Mouse (Mus musculus): ENCODE data around the gene Hs6st3. TPM values are rescaled to one million over a fixed set of nuclear protein-coding genes. Genes with fewer than 3 reads are reported as not detected.
"Not testable (repeated sequence)": the region's sequence is repeated elsewhere in the genome, so short reads cannot be mapped to it uniquely, and the experiment has no call there.

Hs6st3 gene
- polyA plus RNA-seq, 1 experiment from 2014 or later = 1.3 TPM

DNA sequence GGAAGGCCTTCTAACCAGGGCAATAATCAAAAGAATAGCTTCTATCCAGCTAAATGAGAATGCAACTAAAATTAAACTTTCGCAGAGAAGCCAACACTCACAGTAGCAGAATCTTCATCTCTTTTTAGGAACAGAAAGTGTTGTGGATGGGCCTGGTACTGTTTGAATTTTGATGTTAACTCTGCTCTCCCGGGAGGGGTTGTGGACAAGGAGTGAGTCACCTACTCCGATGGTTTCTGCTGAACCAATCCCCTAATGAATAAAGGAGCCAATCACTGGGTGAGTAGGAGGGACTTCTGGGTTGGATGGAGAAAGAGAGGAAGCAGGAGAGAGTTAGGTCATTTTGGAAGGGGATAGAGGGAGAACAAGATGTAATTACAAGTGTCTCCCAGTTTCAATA lies 117.3 kb downstream of the Hs6st3 start:
- no peaks in the 10 kb centered on the region for H3K9me3 ChIP-seq
- 75% methylated on average over 3 of the region's 3 CpGs for WGBS
- no peak overlapping the region for H3K4me2 ChIP-seq (replicated peaks)
- ATAC-seq = no peak
- no peaks in the 10 kb centered on the region for H3K36me3 ChIP-seq
- no peak overlapping the region for H3K4me3 ChIP-seq (replicated peaks)
- H3K9ac ChIP-seq (replicated peaks) = no peak overlapping the region
- H3K4me1 ChIP-seq (replicated peaks) = no peaks in the 10 kb centered on the region
- no peaks in the 10 kb centered on the region for H3K27me3 ChIP-seq
- H3K27ac ChIP-seq = no peak overlapping the region

GRCm38 (mm10) chr14:119257072-119257471 lies 118.9 kb downstream of the Hs6st3 start:
- Histone ChIP-seq H3K27me3 (no peaks in the 10 kb centered on the region), H3K36me3 (no peaks in the 10 kb centered on the region), H3K9ac (replicated peaks) (no peak overlapping the region), H3K4me3 (replicated peaks) (no peak overlapping the region), H3K4me2 (replicated peaks) (no peak overlapping the region), H3K9me3 (no peaks in the 10 kb centered on the region), H3K4me1 (replicated peaks) (no peaks in the 10 kb centered on the region), H3K27ac (no peak overlapping the region)
- no peak for ATAC-seq
- 89% methylated on average over 7 of the region's 7 CpGs for WGBS

- 74% methylated on average over 14 of the region's 14 CpGs for WGBS
- H3K4me1 ChIP-seq (replicated peaks) = no peaks in the 10 kb centered on the region
- 0 out of 2 replicates have a peak overlapping the region, but pooled peaks have one; percentile 30 for H3K27ac ChIP-seq
- ATAC-seq = no peak; the same call in 1 of the 2 replicates
- no peaks in the 10 kb centered on the region for H3K27me3 ChIP-seq
- no peak overlapping the region for H3K4me3 ChIP-seq (replicated peaks)
- H3K4me2 ChIP-seq (replicated peaks) = no peak overlapping the region
- H3K9ac ChIP-seq (replicated peaks) = no peak overlapping the region
- H3K36me3 ChIP-seq = no peaks in the 10 kb centered on the region
- H3K9me3 ChIP-seq = no peaks in the 10 kb centered on the region
Observed at GRCm38 (mm10) chr14:119260176-119260962, 122.2 kb downstream of the Hs6st3 start.

DNA sequence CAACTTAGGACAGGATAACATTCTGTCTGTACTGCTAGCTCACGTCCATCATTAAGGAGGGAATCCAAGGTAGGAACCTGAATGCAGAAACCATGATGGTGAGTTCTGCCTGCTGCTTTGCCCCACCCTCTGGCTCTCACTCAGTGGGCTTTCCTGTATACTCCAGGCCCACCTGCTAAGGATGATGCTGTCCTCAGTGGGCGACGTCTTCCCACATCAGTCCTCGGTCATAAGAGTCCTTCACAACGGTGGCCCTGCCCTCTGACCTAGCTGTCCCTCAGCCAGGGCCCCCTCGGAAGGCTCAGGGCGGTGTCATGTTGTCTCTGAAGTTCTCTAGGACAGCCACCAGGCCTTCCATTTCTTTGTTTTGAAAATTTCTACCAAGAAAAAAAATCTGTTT lies 128.2 kb downstream of the Hs6st3 start:
- Histone ChIP-seq H3K4me3 (replicated peaks) (no peak overlapping the region), H3K27me3 (no peaks in the 10 kb centered on the region), H3K27ac (no peak overlapping the region), H3K9me3 (no peaks in the 10 kb centered on the region), H3K4me2 (replicated peaks) (no peak overlapping the region), H3K4me1 (replicated peaks) (no peaks in the 10 kb centered on the region), H3K9ac (replicated peaks) (no peak overlapping the region), H3K36me3 (no peaks in the 10 kb centered on the region)
- ATAC-seq = no peak
- 84% methylated on average over 7 of the region's 7 CpGs for WGBS

DNA sequence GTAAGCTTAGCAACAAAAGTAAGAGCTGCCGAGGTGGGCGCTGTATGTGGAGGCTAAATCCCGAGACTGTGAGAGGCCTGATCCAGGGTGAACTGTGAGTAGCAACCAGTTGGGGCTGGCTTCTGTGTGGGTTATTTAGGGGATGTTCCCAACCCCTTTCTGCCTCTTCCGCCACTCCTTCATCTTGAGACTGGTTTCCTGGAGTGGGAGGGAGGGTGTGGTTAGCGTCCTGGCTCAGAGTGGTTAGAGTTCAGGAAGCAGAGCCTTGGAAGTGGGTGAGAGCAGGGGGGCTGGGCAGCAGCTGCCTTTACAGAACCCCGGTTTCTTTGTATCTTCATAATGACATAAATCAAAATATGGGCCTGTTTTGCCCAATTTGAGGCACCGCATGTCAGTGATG lies 134.9 kb downstream of the Hs6st3 start:
- Histone ChIP-seq H3K36me3 (no peaks in the 10 kb centered on the region), H3K9ac (replicated peaks) (no peak overlapping the region), H3K27me3 (no peaks in the 10 kb centered on the region), H3K9me3 (no peaks in the 10 kb centered on the region), H3K27ac (no peak overlapping the region), H3K4me1 (replicated peaks) (no peaks in the 10 kb centered on the region), H3K4me2 (replicated peaks) (no peak overlapping the region), H3K4me3 (replicated peaks) (no peak overlapping the region)
- 83% methylated on average over 7 of the region's 7 CpGs for WGBS
- no peak for ATAC-seq

DNA sequence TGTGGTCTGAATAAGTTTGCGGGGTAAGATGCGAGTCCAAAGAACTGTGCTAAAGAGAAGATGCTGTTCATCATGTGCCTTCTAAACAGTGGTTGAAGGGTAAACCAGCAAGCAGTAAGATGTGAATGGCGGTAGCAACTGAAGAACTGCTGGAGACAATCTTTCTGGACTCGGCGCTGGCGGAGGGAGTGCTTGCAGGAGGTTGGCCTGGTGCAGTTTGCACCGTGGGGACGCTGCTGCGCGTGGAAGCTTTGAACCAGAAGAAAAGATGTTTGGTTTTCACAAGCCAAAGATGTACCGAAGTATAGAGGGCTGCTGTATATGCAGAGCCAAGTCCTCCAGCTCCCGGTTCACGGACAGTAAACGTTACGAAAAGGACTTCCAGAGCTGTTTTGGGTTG lies 140.0 kb downstream of the Hs6st3 start:
- H3K27me3 ChIP-seq; H3K36me3 ChIP-seq; H3K4me2 ChIP-seq (replicated peaks); H3K9me3 ChIP-seq; H3K9ac ChIP-seq (replicated peaks); H3K27ac ChIP-seq; H3K4me3 ChIP-seq (replicated peaks); ATAC-seq; H3K4me1 ChIP-seq (replicated peaks): not testable (repeated sequence)
- 95% methylated on average over 15 of the region's 15 CpGs for WGBS

- Histone ChIP-seq H3K4me2 (replicated peaks) (no peak overlapping the region), H3K27me3 (no peaks in the 10 kb centered on the region), H3K4me1 (replicated peaks) (no peaks in the 10 kb centered on the region), H3K4me3 (replicated peaks) (no peak overlapping the region), H3K9ac (replicated peaks) (no peak overlapping the region), H3K36me3 (no peaks in the 10 kb centered on the region), H3K9me3 (no peaks in the 10 kb centered on the region), H3K27ac (no peak overlapping the region)
- whole genome bisulfite sequencing = 83% methylated on average over 3 of the region's 3 CpGs
- no peak for ATAC-seq
Observed at GRCm38 (mm10) chr14:119283951-119284350, 145.8 kb downstream of the Hs6st3 start.

DNA sequence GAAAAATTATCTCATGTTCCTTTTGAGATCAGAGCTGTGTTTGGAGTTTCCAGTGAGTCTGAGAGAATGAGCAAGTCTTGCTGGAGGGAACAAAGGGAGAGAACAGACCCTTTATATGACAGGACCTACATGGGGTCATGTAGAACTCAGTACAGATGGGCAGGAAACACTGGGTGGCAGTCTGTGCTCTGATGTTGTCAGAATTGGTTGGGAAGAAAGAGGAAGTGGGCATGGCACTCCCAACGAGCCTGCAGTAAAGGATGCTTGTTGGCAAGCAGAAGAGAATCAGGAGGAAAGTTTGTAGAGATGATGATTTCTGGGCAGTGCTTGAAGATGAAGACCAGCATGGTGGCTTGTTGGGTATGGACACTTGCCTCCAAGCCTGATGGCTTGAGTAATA lies 151.5 kb downstream of the Hs6st3 start:
- H3K4me3 ChIP-seq (replicated peaks) = no peak overlapping the region
- no peak for ATAC-seq
- H3K9ac ChIP-seq (replicated peaks) = no peak overlapping the region
- no peak overlapping the region for H3K27ac ChIP-seq
- WGBS = 72% methylated on average over 1 of the region's 1 CpGs
- no peaks in the 10 kb centered on the region for H3K9me3 ChIP-seq
- no peaks in the 10 kb centered on the region for H3K27me3 ChIP-seq
- no peaks in the 10 kb centered on the region for H3K4me1 ChIP-seq (replicated peaks)
- H3K4me2 ChIP-seq (replicated peaks) = no peak overlapping the region
- H3K36me3 ChIP-seq = no peaks in the 10 kb centered on the region

- Histone ChIP-seq H3K9ac (replicated peaks) (no peak overlapping the region), H3K4me3 (replicated peaks) (no peak overlapping the region), H3K36me3 (no peaks in the 10 kb centered on the region), H3K9me3 (no peaks in the 10 kb centered on the region), H3K4me1 (replicated peaks) (no peaks in the 10 kb centered on the region), H3K27me3 (no peaks in the 10 kb centered on the region), H3K4me2 (replicated peaks) (no peak overlapping the region), H3K27ac (no peak overlapping the region)
- ATAC-seq = no peak
- 87% methylated on average over 6 of the region's 6 CpGs for WGBS
Observed at GRCm38 (mm10) chr14:119294071-119294470, 155.9 kb downstream of the Hs6st3 start.

DNA sequence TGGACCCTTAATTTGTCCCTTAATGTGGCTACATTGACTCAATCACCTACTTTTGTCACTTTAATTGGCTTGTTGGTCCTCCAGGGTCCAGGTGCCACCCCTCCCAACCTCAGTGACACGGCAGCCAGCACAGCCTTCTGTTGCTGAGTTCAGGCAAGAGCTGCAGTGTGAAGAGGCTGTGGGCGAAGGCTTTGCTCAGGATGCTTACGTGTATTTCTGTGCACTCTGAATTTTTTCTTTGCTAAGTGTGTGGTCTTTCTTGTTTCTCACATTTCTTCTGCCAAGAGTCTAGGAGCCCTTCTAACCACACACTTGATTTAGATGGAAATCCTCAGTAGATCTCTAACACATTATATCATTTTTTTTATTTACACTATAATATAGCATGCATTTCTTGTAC lies 168.3 kb downstream of the Hs6st3 start:
- Histone ChIP-seq H3K27me3 (no peaks in the 10 kb centered on the region), H3K36me3 (no peaks in the 10 kb centered on the region), H3K27ac (no peak overlapping the region), H3K4me3 (replicated peaks) (no peak overlapping the region), H3K9ac (replicated peaks) (no peak overlapping the region), H3K4me2 (replicated peaks) (no peak overlapping the region), H3K4me1 (replicated peaks) (no peaks in the 10 kb centered on the region), H3K9me3 (no peaks in the 10 kb centered on the region)
- 81% methylated on average over 3 of the region's 3 CpGs for WGBS
- ATAC-seq = no peak

- H3K9me3 ChIP-seq = no peaks in the 10 kb centered on the region
- no peaks in the 10 kb centered on the region for H3K36me3 ChIP-seq
- no peak overlapping the region for H3K27ac ChIP-seq
- no peaks in the 10 kb centered on the region for H3K27me3 ChIP-seq
- H3K9ac ChIP-seq (replicated peaks) = no peak overlapping the region
- 82% methylated on average over 2 of the region's 2 CpGs for WGBS
- ATAC-seq = no peak
- H3K4me1 ChIP-seq (replicated peaks) = no peaks in the 10 kb centered on the region
- H3K4me3 ChIP-seq (replicated peaks) = no peak overlapping the region
- H3K4me2 ChIP-seq (replicated peaks) = no peak overlapping the region
Observed at GRCm38 (mm10) chr14:119318379-119318778, 180.2 kb downstream of the Hs6st3 start.

DNA sequence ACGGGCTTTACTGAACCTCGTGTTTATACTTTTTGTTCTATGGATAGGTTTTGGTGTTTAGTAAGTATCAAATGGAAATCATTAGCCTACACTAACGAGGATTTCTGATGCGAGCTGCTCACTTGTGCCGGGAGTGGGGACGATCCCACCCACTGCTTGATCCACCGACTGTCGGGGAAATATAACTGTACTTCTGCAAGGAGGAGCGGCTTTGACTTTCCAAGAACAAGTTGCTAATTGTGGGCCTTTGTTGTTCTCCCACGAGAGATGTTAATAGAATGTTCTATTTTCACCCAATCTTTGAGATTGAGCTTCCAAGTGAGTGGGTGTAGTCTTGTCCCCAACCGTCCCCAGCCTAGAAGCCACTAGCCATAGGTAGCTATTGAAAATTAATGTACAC lies 209.1 kb downstream of the Hs6st3 start:
- no peak for ATAC-seq
- Histone ChIP-seq H3K9ac (replicated peaks) (no peak overlapping the region), H3K4me3 (replicated peaks) (no peak overlapping the region), H3K4me2 (replicated peaks) (no peak overlapping the region), H3K4me1 (replicated peaks) (no peaks in the 10 kb centered on the region), H3K9me3 (no peaks in the 10 kb centered on the region), H3K27ac (no peak overlapping the region), H3K27me3 (no peaks in the 10 kb centered on the region), H3K36me3 (no peaks in the 10 kb centered on the region)
- WGBS = 76% methylated on average over 11 of the region's 11 CpGs

DNA sequence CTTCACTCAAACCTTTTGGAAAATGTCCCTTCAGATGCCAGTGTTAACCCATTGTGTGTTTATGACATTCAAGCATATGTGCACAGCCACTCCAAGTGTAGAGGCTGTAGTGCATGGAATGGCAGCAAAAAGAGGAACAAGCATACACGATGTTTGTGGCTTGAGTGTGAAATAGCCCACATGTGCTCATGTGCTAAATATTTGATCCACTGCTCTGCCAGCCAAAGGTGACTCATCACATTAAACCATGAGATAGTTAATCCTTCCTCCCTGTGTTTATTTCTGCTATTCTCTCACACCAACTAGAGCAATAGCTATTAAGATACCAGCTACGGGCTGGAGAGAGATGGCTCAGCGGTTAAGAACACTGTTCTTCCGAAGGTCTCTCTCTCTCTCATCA lies 223.3 kb downstream of the Hs6st3 start:
- H3K4me3 ChIP-seq (replicated peaks) = no peak overlapping the region
- no peaks in the 10 kb centered on the region for H3K27me3 ChIP-seq
- no peak overlapping the region for H3K4me2 ChIP-seq (replicated peaks)
- H3K9me3 ChIP-seq = no peaks in the 10 kb centered on the region
- H3K4me1 ChIP-seq (replicated peaks) = 0 out of 2 replicates have a peak, but pooled peaks cover 3% of the 10 kb centered on the region
- H3K27ac ChIP-seq = no peak overlapping the region
- 88% methylated on average over 4 of the region's 4 CpGs for WGBS
- ATAC-seq = no peak
- no peak overlapping the region for H3K9ac ChIP-seq (replicated peaks)
- no peaks in the 10 kb centered on the region for H3K36me3 ChIP-seq

Data from midbrain, embryonic 13.5 days (tissue).